Mouse (Mus musculus) brain, embryonic 14.5 days (tissue): ENCODE measurements around the gene Rara.
"Not testable (repeated sequence)": the region's sequence is repeated elsewhere in the genome, so short reads cannot be mapped to it uniquely, and the experiment has no call there.

Experiments
- CTCF ChIP-seq: fragments of 200-500 bp; IDR thresholded peaks from 2 replicates; pipeline ENCODE4 v1.5.1; 2012; ENCODE audit warnings: inconsistent platforms, mild to moderate bottlenecking, moderate library complexity, borderline replicate concordance; ENCODE audit not compliant: insufficient read depth, insufficient read length; ENCODE audit errors: extremely low read depth
- POLR2A ChIP-seq: fragments of 200-500 bp; IDR thresholded peaks from 2 replicates; pipeline ENCODE4 v1.6.1; 2012; ENCODE audit warnings: mild to moderate bottlenecking, inconsistent platforms, borderline replicate concordance; ENCODE audit not compliant: poor library complexity, insufficient read depth, insufficient read length, severe bottlenecking; ENCODE audit errors: extremely low read depth

GRCm38 (mm10) chr11:98921813-98922212 is 5.8 kb upstream of the Rara start:
- not testable (repeated sequence) for TF ChIP-seq POLR2A
- peak; percentile 61 for TF ChIP-seq CTCF
